Mouse (Mus musculus) forebrain, embryonic 10.5 days (tissue): Measurements from ENCODE around the gene Nucb1. TPM values are rescaled to one million over a fixed set of nuclear protein-coding genes. Genes with fewer than 3 reads are reported as not detected.
"Not testable (repeated sequence)": the region's sequence is repeated elsewhere in the genome, so short reads cannot be mapped to it uniquely, and the experiment has no call there.

Experiments
- DNase-seq: peaks from one replicate; pipeline ENCODE4 v3.0.0-alpha.2; 2017; ENCODE audit warnings: low spot score; ENCODE audit errors: extremely low spot score
- H3K27ac ChIP-seq: fragments of 300-500 bp; sonication (generic); 2 replicates; pipeline ENCODE4 v1.5.1; 2016; ENCODE audit warnings: mild to moderate bottlenecking
- H3K27me3 ChIP-seq: fragments of 300-500 bp; sonication (generic); 2 replicates; pipeline ENCODE4 v1.6.1; 2016; ENCODE audit warnings: mild to moderate bottlenecking; ENCODE audit not compliant: poor library complexity, severe bottlenecking
- H3K36me3 ChIP-seq: fragments of 300-500 bp; sonication (generic); replicated peaks from 2 replicates; pipeline ENCODE4 v1.6.1; 2016; ENCODE audit warnings: mild to moderate bottlenecking, moderate library complexity
- H3K4me1 ChIP-seq: fragments of 300-500 bp; sonication (generic); 2 replicates; pipeline ENCODE4 v1.6.1; 2016
- H3K4me3 ChIP-seq: fragments of 300-500 bp; sonication (generic); 2 replicates; pipeline ENCODE4 v1.5.1; 2016; ENCODE audit warnings: mild to moderate bottlenecking, moderate library complexity
- H3K9me3 ChIP-seq: fragments of 300-500 bp; sonication (generic); 2 replicates; pipeline ENCODE4 v1.6.1; 2016; ENCODE audit warnings: mild to moderate bottlenecking, moderate library complexity
- WGBS: fragments of 180-500 bp; shearing (Covaris S2); methylation state at CpG from one replicate; pipeline ENCODE4 v1.1.7; 2016; 5-methylcytosine and 5-hydroxymethylcytosine counted together
- polyA plus RNA-seq: library from polyadenylated mRNA; unstranded; fragments of >200 nt; fragmentation: Nextera tagmentation; extraction: Ambion mirVana; gene quantifications from 2 replicates; pipeline ENCODE4 v1.2.1, GENCODE M21; 2016

The Nucb1 gene
- polyA plus RNA-seq, 1 experiment from 2014 or later, result 99.3 TPM

- 90% methylated on average over 4 of the region's 4 CpGs for WGBS
- no peaks in the 10 kb centered on the region for H3K9me3 ChIP-seq
- no peak for DNase-seq
- H3K27ac ChIP-seq, result no peak overlapping the region
- peaks cover 72% of the 10 kb centered on the region for H3K36me3 ChIP-seq
- H3K4me3 ChIP-seq, result no peak overlapping the region
- peaks cover 60% of the 10 kb centered on the region for H3K4me1 ChIP-seq
- H3K27me3 ChIP-seq, result no peaks in the 10 kb centered on the region
Observed at GRCm38 (mm10) chr7:45462325-45462724, 47.9 kb downstream of the Nucb1 start.

GRCm38 (mm10) chr7:45461781-45462180 lies 48.4 kb downstream of the Nucb1 start:
- Histone ChIP-seq H3K4me1 (peaks cover 60% of the 10 kb centered on the region), H3K9me3 (no peaks in the 10 kb centered on the region), H3K4me3 (0 out of 2 replicates have a peak overlapping the region, but pooled peaks have one; percentile 87), H3K36me3 (peaks cover 77% of the 10 kb centered on the region), H3K27ac (peak overlapping the region; percentile 95), H3K27me3 (no peaks in the 10 kb centered on the region)
- no peak for DNase-seq
- 89% methylated on average over 4 of the region's 4 CpGs for WGBS

GRCm38 (mm10) chr7:45461326-45461725 lies 48.9 kb downstream of the Nucb1 start:
- peaks cover 62% of the 10 kb centered on the region for H3K4me1 ChIP-seq
- 67% methylated on average over 5 of the region's 5 CpGs for WGBS
- H3K27me3 ChIP-seq, result no peaks in the 10 kb centered on the region
- H3K36me3 ChIP-seq, result peaks cover 82% of the 10 kb centered on the region
- H3K4me3 ChIP-seq, result peak overlapping the region; percentile 87
- no peaks in the 10 kb centered on the region for H3K9me3 ChIP-seq
- DNase-seq, result no peak
- H3K27ac ChIP-seq, result peak overlapping the region; percentile 95

GRCm38 (mm10) chr7:45460860-45461314 lies 49.3 kb downstream of the Nucb1 start:
- peak overlapping the region; percentile 87 for H3K4me3 ChIP-seq
- H3K4me1 ChIP-seq, result peaks cover 61% of the 10 kb centered on the region
- H3K9me3 ChIP-seq, result no peaks in the 10 kb centered on the region
- peak overlapping the region; percentile 95 for H3K27ac ChIP-seq
- no peaks in the 10 kb centered on the region for H3K27me3 ChIP-seq
- H3K36me3 ChIP-seq, result peaks cover 86% of the 10 kb centered on the region
- DNase-seq, result peak; percentile 46
- WGBS, result 47% methylated on average over 13 of the region's 13 CpGs

- H3K4me3 ChIP-seq, result peak overlapping the region; percentile 87
- H3K27me3 ChIP-seq, result no peaks in the 10 kb centered on the region
- DNase-seq, result no peak
- H3K27ac ChIP-seq, result peak overlapping the region; percentile 95
- H3K9me3 ChIP-seq, result no peaks in the 10 kb centered on the region
- peaks cover 86% of the 10 kb centered on the region for H3K36me3 ChIP-seq
- WGBS, result 83% methylated on average over 7 of the region's 7 CpGs
- H3K4me1 ChIP-seq, result peaks cover 56% of the 10 kb centered on the region
Observed at GRCm38 (mm10) chr7:45460377-45460776, 49.8 kb downstream of the Nucb1 start.

GRCm38 (mm10) chr7:45459564-45460140 lies 50.6 kb downstream of the Nucb1 start, which contains the start of gene Ftl1:
Gene Ftl1, minus strand, starts transcription at chr7:45459884.
- peaks cover 86% of the 10 kb centered on the region for H3K36me3 ChIP-seq

GRCm38 (mm10) chr7:45458748-45459563 lies 51.2 kb downstream of the Nucb1 start:
- Histone ChIP-seq H3K36me3 (peaks cover 86% of the 10 kb centered on the region), H3K27me3 (no peaks in the 10 kb centered on the region), H3K4me3 (peak overlapping the region; percentile 87), H3K9me3 (no peaks in the 10 kb centered on the region), H3K4me1 (peaks cover 49% of the 10 kb centered on the region), H3K27ac (peak overlapping the region; percentile 95)
- 1% methylated on average over 43 of the region's 43 CpGs for WGBS
- peak; percentile 87 for DNase-seq

More at GRCm38 (mm10) chr7:45459564-45460140, 50.6 kb downstream of the Nucb1 start, which contains the start of gene Ftl1:
- not testable (repeated sequence) for H3K9me3 ChIP-seq, H3K27me3 ChIP-seq
- WGBS, result 0% methylated on average over 33 of the region's 37 CpGs
- peak within 1 kb of the TSS; percentile 87 for H3K4me3 ChIP-seq
- H3K4me1 ChIP-seq, result peaks cover 49% of the 10 kb centered on the region
- H3K27ac ChIP-seq, result peak within 1 kb of the TSS; percentile 95
- peak; percentile 98 for DNase-seq

- Histone ChIP-seq H3K27me3 (no peaks in the 10 kb centered on the region), H3K9me3 (no peaks in the 10 kb centered on the region), H3K36me3 (peaks cover 84% of the 10 kb centered on the region), H3K27ac (peak overlapping the region; percentile 16; the same call in 1 of the 2 replicates), H3K4me1 (peaks cover 49% of the 10 kb centered on the region), H3K4me3 (peak overlapping the region; percentile 87)
- no peak for DNase-seq
- WGBS, result 82% methylated on average over 10 of the region's 10 CpGs
Observed at GRCm38 (mm10) chr7:45457204-45458060, 52.8 kb downstream of the Nucb1 start.

GRCm38 (mm10) chr7:45456721-45457203 lies 53.4 kb downstream of the Nucb1 start:
- Histone ChIP-seq H3K27ac (peak overlapping the region; percentile 16; the same call in 1 of the 2 replicates), H3K4me1 (peaks cover 48% of the 10 kb centered on the region), H3K4me3 (peak overlapping the region; percentile 87), H3K9me3 (no peaks in the 10 kb centered on the region), H3K27me3 (no peaks in the 10 kb centered on the region), H3K36me3 (peaks cover 84% of the 10 kb centered on the region)
- no peak for DNase-seq
- WGBS, result 71% methylated on average over 9 of the region's 9 CpGs

- WGBS, result 77% methylated on average over 13 of the region's 13 CpGs
- no peak overlapping the region for H3K4me3 ChIP-seq
- H3K36me3 ChIP-seq, result peaks cover 84% of the 10 kb centered on the region
Observed at GRCm38 (mm10) chr7:45455932-45456696, 54.1 kb downstream of the Nucb1 start.

GRCm38 (mm10) chr7:45454971-45455370 lies 55.2 kb downstream of the Nucb1 start:
- Histone ChIP-seq H3K36me3 (peaks cover 79% of the 10 kb centered on the region), H3K4me1 (peaks cover 36% of the 10 kb centered on the region), H3K27ac (no peak overlapping the region), H3K27me3 (no peaks in the 10 kb centered on the region), H3K9me3 (no peaks in the 10 kb centered on the region), H3K4me3 (no peak overlapping the region)
- 89% methylated on average over 15 of the region's 15 CpGs for WGBS
- DNase-seq, result no peak

More at GRCm38 (mm10) chr7:45455932-45456696, 54.1 kb downstream of the Nucb1 start:
- DNase-seq, result no peak
- Histone ChIP-seq H3K27me3 (no peaks in the 10 kb centered on the region), H3K27ac (no peak overlapping the region), H3K4me1 (peaks cover 47% of the 10 kb centered on the region), H3K9me3 (no peaks in the 10 kb centered on the region)
